Mouse (Mus musculus) E14TG2a.4 (cell line): ENCODE results near the gene Ddx1.
A peak's percentile ranks its signal among the peaks of the same experiment; 100 is the strongest.

Source experiments
- H3K27me3 ChIP-seq: 2 replicates; pipeline ENCODE4 v1.6.1; 2014; ENCODE audit warnings: low read length, control low read depth; ENCODE audit not compliant: insufficient read depth
- H3K36me3 ChIP-seq: 2 replicates; pipeline ENCODE4 v1.6.1; 2014; ENCODE audit warnings: low read length, control low read depth; ENCODE audit not compliant: insufficient read depth
- H3K4me1 ChIP-seq: replicated peaks from 2 replicates; pipeline ENCODE4 v1.6.1; 2014; ENCODE audit warnings: low read depth, low read length, control low read depth
- H3K4me3 ChIP-seq: replicated peaks from 2 replicates; pipeline ENCODE4 v1.5.1; 2014; ENCODE audit warnings: mild to moderate bottlenecking, low read length
- H3K9me3 ChIP-seq: 2 replicates; pipeline ENCODE4 v1.6.1; 2014; ENCODE audit warnings: low read length, control low read depth
- CTCF ChIP-seq: conservative IDR thresholded peaks from 2 replicates; pipeline ENCODE4 v1.5.1; 2014; ENCODE audit warnings: low read length
- NANOG ChIP-seq: IDR thresholded peaks from 2 replicates; pipeline ENCODE4 v1.6.1; 2014; ENCODE audit warnings: borderline replicate concordance, low read length, mixed read lengths
- POU5F1 ChIP-seq: IDR thresholded peaks from 2 replicates; pipeline ENCODE4 v1.6.1; 2014; ENCODE audit warnings: low read length, borderline replicate concordance

The Ddx1 gene

DNA sequence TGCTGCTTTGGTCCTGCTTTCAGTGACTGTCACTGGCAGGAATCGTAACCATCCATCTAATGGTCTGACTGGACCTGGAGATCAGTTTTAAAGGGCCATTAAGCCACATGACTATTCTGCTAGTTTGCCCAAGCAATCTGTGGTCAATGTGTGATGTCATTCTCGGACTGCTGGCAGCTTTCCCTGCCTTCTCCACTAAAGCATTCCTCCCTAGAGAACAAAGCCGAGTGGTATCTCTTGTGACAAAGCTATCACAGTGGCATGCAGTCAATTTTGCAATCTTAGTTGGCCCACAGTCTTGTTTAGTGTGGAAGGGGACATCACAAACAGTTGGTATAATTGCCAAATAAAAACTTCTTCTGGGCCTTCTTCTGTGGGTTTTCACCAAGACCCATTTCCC is 6.1 kb upstream of the Ddx1 start:
- Histone ChIP-seq H3K9me3 (no peaks in the 10 kb centered on the region), H3K4me1 (peaks cover 3% of the 10 kb centered on the region; the same call in 1 of the 2 replicates), H3K4me3 (no peak overlapping the region), H3K27me3 (peaks cover 15% of the 10 kb centered on the region), H3K36me3 (no peaks in the 10 kb centered on the region)
- TF ChIP-seq CTCF (no peak), NANOG (no peak), POU5F1 (no peak)

DNA sequence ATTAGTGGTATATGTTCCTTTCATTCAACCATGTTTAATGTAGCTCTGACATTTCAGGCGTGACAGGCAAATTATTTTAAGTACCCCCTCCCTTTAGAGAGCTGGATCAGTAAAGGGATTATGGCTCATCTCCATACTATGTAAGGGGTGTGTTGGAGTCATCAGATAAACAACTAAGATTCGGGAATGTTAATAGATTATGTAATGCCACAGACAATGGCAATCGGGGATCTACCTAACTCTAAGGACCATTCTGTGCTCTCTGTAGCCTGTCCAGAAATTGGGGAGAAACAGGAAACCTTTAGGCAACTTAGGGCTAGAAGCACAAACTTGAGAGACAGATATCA is 533 bp upstream of the Ddx1 start:
- 0 out of 2 replicates have a peak, but pooled peaks cover 5% of the 10 kb centered on the region for H3K27me3 ChIP-seq
- H3K9me3 ChIP-seq: no peaks in the 10 kb centered on the region
- peaks cover 15% of the 10 kb centered on the region for H3K4me1 ChIP-seq
- peaks cover 19% of the 10 kb centered on the region for H3K36me3 ChIP-seq
- TF ChIP-seq CTCF (no peak), POU5F1 (no peak), NANOG (no peak)
- peak overlapping the region; percentile 96 for H3K4me3 ChIP-seq

DNA sequence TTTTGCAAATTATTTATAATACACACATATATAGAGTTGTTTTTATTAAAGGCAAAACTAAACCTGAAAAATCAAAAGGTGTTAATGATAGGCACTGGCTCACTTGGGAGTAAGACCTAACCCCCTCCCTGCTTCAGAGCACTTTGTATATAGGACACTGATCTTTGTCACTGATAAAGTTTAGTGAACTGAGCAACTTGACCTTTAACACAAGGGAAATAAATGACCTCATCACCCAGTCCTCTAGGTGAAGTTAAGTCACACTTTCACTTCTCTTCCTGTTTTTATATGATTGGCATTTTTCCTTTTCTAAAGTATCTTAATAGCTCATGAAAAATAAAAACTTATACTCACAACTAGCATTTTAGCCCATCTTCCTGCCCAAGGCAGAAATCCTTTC is 6.6 kb downstream of the Ddx1 start:
- peaks cover 80% of the 10 kb centered on the region for H3K36me3 ChIP-seq
- H3K4me1 ChIP-seq: peaks cover 3% of the 10 kb centered on the region
- H3K27me3 ChIP-seq: no peaks in the 10 kb centered on the region
- TF ChIP-seq CTCF (no peak), POU5F1 (no peak), NANOG (no peak)
- H3K4me3 ChIP-seq: no peak overlapping the region
- H3K9me3 ChIP-seq: no peaks in the 10 kb centered on the region

DNA sequence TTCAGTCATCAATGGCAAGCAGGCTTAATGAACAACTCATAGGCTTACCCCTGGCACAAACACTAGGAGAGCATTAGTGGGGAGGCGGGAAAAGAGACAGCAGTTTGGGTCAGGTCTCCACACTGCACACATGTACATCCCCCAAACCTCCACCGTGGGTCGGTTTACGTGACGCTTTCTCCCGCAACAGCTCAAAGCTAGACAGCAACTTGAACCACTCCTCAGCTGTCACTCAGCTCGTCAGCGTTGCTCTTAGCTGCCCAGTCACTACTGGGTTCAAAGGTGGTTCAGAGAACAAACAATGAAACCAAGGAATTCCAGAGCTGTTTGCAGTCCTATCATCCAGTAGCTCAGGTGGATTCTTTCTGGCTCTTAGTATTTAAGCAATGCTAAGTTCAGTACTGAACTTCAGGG is 30.9 kb downstream of the Ddx1 start:
- H3K9me3 ChIP-seq: no peaks in the 10 kb centered on the region
- TF ChIP-seq NANOG: no peak
- no peak for TF ChIP-seq CTCF
- TF ChIP-seq POU5F1: no peak
- H3K4me3 ChIP-seq: no peak overlapping the region
- 0 out of 2 replicates have a peak, but pooled peaks cover 3% of the 10 kb centered on the region for H3K27me3 ChIP-seq
- peaks cover 20% of the 10 kb centered on the region for H3K4me1 ChIP-seq
- peaks cover 43% of the 10 kb centered on the region for H3K36me3 ChIP-seq

DNA sequence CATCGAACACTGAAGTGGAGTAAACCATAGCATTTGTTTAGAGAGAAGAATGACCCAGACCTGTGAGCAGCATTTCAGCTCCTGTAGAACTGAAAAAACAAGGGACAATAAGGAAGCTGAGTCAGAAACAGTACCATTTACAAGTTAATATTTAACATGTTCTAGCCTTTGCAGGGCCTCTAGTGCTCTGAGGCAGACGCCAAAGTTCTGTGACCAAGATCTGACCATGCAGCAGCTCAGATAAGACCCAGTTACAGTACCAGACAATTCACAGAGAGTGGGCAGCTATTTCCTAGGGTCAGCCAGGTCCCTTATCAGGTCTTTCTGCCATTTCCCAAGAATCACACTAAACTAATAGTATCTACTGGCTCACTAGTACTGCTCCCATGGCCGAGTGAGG is 31.4 kb downstream of the Ddx1 start:
- Histone ChIP-seq H3K36me3 (peaks cover 39% of the 10 kb centered on the region), H3K27me3 (0 out of 2 replicates have a peak, but pooled peaks cover 3% of the 10 kb centered on the region), H3K4me3 (no peak overlapping the region), H3K4me1 (peaks cover 21% of the 10 kb centered on the region), H3K9me3 (no peaks in the 10 kb centered on the region)
- no peak for TF ChIP-seq POU5F1
- TF ChIP-seq CTCF: no peak
- TF ChIP-seq NANOG: no peak

DNA sequence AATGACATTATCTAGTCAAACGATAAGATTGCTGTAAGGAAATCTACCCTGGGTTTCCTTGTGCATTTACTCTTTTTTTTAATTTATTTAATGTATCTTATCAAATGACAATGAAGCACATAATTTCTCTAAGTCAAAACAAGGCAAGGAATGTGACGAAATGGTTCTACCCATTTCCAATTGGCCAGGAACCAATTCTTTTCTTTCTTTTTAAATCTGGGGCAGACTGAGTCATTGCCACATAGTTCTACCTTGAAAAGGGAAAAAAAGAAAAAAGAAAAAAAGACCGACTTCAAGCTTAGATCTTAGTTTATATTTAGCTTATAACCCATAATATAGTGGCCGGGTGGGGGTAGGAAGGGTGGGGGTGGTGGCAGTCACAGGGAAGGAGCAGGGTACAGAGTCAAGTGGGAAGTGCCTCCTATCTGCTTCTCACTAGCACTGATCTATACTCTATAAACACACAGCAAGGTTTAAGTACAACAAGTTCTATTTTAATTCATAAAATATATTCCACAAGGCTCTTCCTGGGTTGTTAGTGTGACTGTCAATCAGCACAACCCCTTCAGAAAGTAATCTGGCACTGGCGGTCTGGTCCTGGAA is 32.4 kb downstream of the Ddx1 start:
- H3K36me3 ChIP-seq: peaks cover 39% of the 10 kb centered on the region
- peaks cover 28% of the 10 kb centered on the region for H3K4me1 ChIP-seq
- TF ChIP-seq NANOG (no peak), POU5F1 (no peak), CTCF (no peak)
- H3K9me3 ChIP-seq: no peaks in the 10 kb centered on the region
- no peak overlapping the region for H3K4me3 ChIP-seq
- 0 out of 2 replicates have a peak, but pooled peaks cover 3% of the 10 kb centered on the region for H3K27me3 ChIP-seq

DNA sequence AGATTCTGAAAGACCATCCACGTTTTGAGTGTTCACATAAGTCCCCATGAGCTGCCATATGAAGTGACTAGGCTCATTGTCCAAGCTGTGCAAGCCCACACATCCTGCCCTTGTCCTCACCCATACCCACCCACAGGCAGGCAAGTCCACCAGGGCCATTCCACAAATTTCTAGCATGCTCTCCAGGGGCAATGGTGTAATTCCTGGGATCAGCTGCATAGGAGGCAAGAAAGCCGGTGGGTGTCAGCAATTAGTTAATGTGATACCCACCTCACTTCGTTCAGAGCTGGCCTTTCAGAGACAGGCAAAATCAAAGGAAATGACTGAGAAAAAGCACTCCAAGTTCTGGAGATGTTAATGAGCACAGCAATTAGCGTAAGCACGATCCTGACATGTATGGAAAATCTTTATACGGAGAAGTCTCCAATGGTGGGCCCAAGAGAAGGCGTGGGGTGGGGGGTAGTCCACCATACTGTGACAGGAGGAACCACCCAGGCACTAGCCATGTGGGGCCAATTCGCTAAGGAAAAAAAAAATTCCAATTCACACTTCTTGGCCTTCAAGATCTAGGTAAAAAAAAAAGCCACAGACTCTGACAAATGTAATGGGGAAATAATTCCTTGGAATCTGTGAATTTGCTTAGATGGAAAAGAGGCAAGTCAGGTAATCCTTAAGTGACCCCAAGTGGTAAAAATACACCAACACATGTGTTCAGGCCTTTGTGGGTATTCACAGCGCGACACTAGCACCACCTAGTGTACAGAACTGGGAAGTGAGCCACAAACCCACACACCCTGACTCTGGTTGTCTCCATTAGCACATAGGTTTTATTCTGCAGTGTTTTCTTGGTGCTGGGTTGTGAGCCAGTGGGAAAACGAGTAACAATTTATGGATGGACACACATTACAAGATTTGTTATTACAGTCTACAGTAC is 34.4 kb downstream of the Ddx1 start:
- Histone ChIP-seq H3K36me3 (peaks cover 28% of the 10 kb centered on the region), H3K4me1 (peaks cover 36% of the 10 kb centered on the region), H3K27me3 (peaks cover 8% of the 10 kb centered on the region; the same call in 1 of the 2 replicates), H3K9me3 (no peaks in the 10 kb centered on the region), H3K4me3 (no peak overlapping the region)
- TF ChIP-seq NANOG: no peak
- peak; percentile 98 for TF ChIP-seq CTCF

DNA sequence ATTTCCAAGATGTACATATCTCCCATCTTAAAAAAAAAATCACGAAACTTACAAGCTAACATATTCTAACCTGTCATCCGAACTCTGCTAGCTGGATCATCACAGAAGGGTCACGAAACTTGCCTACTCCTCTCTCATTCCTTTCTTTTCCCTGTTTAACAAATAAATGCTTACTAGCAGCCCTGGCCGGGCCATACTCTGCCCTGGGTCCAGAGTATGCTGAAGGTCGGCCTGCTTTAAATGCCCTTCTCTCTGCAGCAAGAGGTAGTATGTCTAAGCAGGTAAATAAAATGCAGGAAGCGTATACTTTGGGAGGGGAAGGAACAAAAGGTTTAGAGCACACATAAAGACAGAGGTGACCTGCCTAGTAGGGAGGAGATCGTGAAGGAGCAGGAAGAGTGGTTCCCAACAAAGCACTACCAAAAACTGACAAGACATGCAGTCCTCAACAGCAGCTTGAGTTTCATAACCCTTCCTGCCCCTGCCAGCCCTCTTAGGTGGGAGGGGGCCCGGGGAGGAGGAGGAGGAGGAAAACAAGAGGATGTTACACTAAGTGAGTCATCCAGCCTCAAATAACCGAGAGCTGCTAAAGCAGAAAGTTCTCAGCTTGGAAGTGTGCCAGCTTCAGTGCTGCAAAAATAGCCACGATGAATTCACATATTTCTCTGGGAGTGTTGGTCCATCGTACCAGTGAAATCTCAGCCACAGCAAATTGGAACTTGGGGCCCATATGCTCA is 37.1 kb downstream of the Ddx1 start:
- Histone ChIP-seq H3K4me3 (no peak overlapping the region), H3K4me1 (peaks cover 47% of the 10 kb centered on the region), H3K36me3 (peaks cover under 1% of the 10 kb centered on the region; the same call in 1 of the 2 replicates), H3K27me3 (peaks cover 25% of the 10 kb centered on the region), H3K9me3 (no peaks in the 10 kb centered on the region)
- TF ChIP-seq CTCF (no peak), POU5F1 (no peak), NANOG (no peak)
